Mouse (Mus musculus) adrenal gland, postnatal 0 days (tissue): Measurements from ENCODE around the gene Drd5. TPM values are rescaled to one million over a fixed set of nuclear protein-coding genes. Genes with fewer than 3 reads are reported as not detected.

Experiments used
- polyA plus RNA-seq: library from polyadenylated mRNA; unstranded; fragments of >200 nt; fragmentation: Nextera tagmentation; extraction: Ambion mirVana; gene quantifications from 2 replicates; pipeline ENCODE4 v1.2.1, GENCODE M21; 2015

Drd5 gene
- polyA plus RNA-seq: not detected in 2 replicates

DNA sequence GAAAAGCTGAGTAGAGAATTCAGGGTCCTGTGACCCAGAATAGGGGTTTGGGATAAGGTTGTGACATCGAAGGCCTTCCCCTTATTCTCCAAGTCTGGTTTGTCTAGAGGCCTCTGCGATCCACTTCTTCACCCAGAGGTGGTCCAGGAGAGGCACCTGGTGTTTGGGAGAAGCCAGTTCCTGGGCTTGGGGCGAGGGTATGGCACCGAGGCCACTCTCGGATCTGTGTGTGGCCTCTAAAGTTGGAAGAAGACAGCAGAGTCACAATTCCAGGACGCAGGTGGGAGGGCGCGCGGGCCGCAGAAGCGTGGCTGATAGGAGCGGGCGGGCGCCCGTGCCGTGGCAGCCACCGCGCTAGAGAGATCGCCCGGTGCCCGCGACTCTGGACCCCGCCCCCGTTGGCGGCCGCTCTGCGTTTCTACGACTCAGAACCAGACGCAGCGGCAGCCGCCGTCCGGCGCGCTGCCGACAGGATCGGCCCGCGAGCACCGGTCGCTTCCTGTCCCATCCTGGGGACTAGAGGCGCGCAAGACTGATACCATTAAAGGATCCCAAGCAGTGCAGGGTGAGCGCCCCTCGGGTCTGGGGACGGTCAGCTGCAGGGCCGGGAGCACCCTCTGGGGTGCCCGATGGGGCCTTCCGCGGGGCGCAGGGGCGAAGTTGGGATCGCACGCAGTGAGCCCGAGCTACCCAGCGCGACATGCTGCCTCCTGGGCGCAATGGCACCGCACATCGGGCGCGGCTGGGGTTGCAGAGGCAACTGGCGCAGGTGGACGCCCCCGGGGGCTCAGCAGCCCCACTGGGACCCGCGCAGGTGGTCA is at the start of gene Drd5:
TSS of gene Drd5 (plus strand) at position 402 of the 821 bp plus-strand sequence.

DNA sequence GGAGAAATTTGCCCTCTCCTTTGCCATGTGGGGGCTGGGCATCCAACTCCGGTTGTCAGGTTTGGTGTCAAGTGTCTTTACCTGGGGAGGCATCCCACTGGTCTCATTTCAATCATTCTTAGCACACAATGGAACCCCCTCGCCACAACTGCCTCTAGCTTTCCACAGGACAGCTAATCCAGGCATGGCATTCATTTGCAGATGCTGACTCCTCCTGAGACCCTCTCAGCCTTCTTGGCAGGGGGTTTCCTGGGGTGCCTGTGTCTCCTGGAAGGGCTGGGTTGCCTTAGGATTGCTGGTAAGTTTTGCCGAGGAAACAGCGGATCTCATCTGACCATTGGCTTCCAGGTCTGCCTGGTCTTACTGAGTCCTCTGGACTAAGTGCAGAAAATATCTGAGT is 43.4 kb upstream of the Drd5 start, which contains the start of gene Otop1:
TSS of gene Otop1 (plus strand) at position 202 of the 400 bp plus-strand sequence.

Other genes with a start within 250 kb of the Drd5 start
- gene Nsg1, start 159.5 kb upstream of the Drd5 start, polyA plus RNA-seq: 139 and 217 TPM in 2 replicates
- gene Zbtb49, start 98.9 kb upstream of the Drd5 start, polyA plus RNA-seq: 5.2 and 6.7 TPM in 2 replicates
- gene Lyar, start 98.9 kb upstream of the Drd5 start, polyA plus RNA-seq: 42.7 and 45.4 TPM in 2 replicates
- gene Tmem128, start 59.2 kb upstream of the Drd5 start, polyA plus RNA-seq: 139 and 142 TPM in 2 replicates
- not detected in 2 replicates for gene Otop1, start 43.4 kb upstream of the Drd5 start, polyA plus RNA-seq
- gene Slc2a9, start 183.8 kb downstream of the Drd5 start, polyA plus RNA-seq: 0.91 and 1.1 TPM in 2 replicates
- gene Wdr1, start 243.9 kb downstream of the Drd5 start, polyA plus RNA-seq: 89.4 and 105 TPM in 2 replicates